In the genomic region with DNA sequence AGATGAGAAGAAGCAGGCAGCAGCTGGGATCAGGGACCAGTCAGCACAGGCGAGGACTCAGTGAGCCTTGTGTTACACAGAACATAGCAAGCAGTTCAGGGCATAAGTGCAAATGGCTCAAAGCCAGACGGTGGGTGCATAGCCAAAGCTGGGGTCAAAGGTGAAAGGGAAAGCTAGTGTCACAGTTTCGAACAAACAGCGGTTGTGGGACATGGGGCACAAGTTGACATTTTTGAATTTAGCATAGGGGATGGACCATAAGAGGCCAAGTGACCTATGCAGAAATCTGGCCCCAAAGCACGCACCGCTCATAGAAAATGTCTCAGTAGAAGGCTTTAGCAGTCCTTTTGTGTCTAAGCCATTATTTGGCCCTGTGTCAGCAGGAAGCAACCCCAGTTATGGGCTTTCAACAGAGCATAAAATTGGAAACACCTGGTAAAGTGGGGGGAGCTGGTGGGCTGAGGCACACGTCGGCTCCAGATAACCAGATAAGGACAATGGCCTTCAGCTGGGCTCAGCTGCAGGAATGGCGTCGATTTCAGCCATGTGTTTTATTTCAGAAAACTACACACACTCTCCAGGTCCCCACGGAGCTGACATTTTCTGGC, we compare ENCODE assay signal across 8 mouse cellular contexts.
DNase-seq lines count a peak whose midpoint lies in the region; ATAC-seq and TF ChIP-seq lines count a peak whose summit lies in the region.

No protein-coding gene starts in this region.

- H3K36me3 ChIP-seq in intestine, embryonic 14.5 days (ENCODE audit: control insufficient read depth, insufficient read depth, low read length): no peaks in the 10 kb centered on the region
- H3K36me3 ChIP-seq in intestine, postnatal 0 days (ENCODE audit: control insufficient read depth, insufficient read depth): no peaks in the 10 kb centered on the region
- H3K36me3 ChIP-seq in heart, embryonic 14.5 days (ENCODE audit: control insufficient read depth, insufficient read depth, low read length): no peaks in the 10 kb centered on the region
- no peaks in the 10 kb centered on the region for H3K36me3 ChIP-seq in midbrain, embryonic 12.5 days

- H3K4me2 ChIP-seq in intestine, embryonic 14.5 days (ENCODE audit: low read length): no peak overlapping the region
- no peak overlapping the region for H3K4me2 ChIP-seq in intestine, postnatal 0 days (replicated peaks; ENCODE audit: low read depth)
- 0 out of 2 replicates have a peak overlapping the region, but pooled peaks have one; percentile 7 for H3K4me2 ChIP-seq in heart, embryonic 14.5 days (ENCODE audit: low read length)
- no peak overlapping the region for H3K4me2 ChIP-seq in midbrain, embryonic 12.5 days (replicated peaks)

- H3K4me1 ChIP-seq in intestine, embryonic 14.5 days (replicated peaks; ENCODE audit: control insufficient read depth, insufficient read depth, low read length): peaks cover 18% of the 10 kb centered on the region
- H3K4me1 ChIP-seq in intestine, postnatal 0 days (replicated peaks; ENCODE audit: control insufficient read depth, insufficient read depth, low read length): no peaks in the 10 kb centered on the region
- peaks cover 17 to 31% of the 10 kb centered on the region in 2 experiments for H3K4me1 ChIP-seq in heart, embryonic 14.5 days (ENCODE audit: control insufficient read depth in 2 of 2, insufficient read depth in 2 of 2, low read length in 2 of 2)
- H3K4me1 ChIP-seq in midbrain, embryonic 12.5 days: peaks cover 20% of the 10 kb centered on the region

- 25% methylated on average over 11 of the region's 11 CpGs for WGBS in intestine, embryonic 14.5 days
- 38% methylated on average over 11 of the region's 11 CpGs for WGBS in intestine, postnatal 0 days
- 29% methylated on average over 11 of the region's 11 CpGs for WGBS in heart, embryonic 14.5 days
- 28% methylated on average over 11 of the region's 11 CpGs for WGBS in midbrain, embryonic 12.5 days

- H3K4me3 ChIP-seq in intestine, embryonic 14.5 days (ENCODE audit: low read depth, low read length): no peak overlapping the region
- no peak overlapping the region for H3K4me3 ChIP-seq in intestine, postnatal 0 days (ENCODE audit: low read depth, low read length)
- H3K4me3 ChIP-seq in heart, embryonic 14.5 days (ENCODE audit: control insufficient read depth in 1 of 2, insufficient read depth in 1 of 2, low read depth in 1 of 2, low read length in 2 of 2): no peak overlapping the region
- no peak overlapping the region for H3K4me3 ChIP-seq in midbrain, embryonic 12.5 days

- H3K27ac ChIP-seq in intestine, embryonic 14.5 days (ENCODE audit: low read depth): peak overlapping the region; percentile 44; the same call in 1 of the 2 replicates
- no peak overlapping the region for H3K27ac ChIP-seq in intestine, postnatal 0 days (ENCODE audit: low read depth, low read length)
- H3K27ac ChIP-seq in heart, embryonic 14.5 days (replicated peaks in 1 of 2; ENCODE audit: control insufficient read depth in 1 of 2, insufficient read depth in 1 of 2, low read depth in 2 of 2, low read length in 2 of 2): peak overlapping the region; percentile 45 to 71; a peak in 3 of 4 replicates
- peak overlapping the region; percentile 77 for H3K27ac ChIP-seq in midbrain, embryonic 12.5 days (replicated peaks)

- H3K9me3 ChIP-seq in intestine, embryonic 14.5 days (ENCODE audit: control insufficient read depth, low read length): no peaks in the 10 kb centered on the region
- H3K9me3 ChIP-seq in intestine, postnatal 0 days (ENCODE audit: control insufficient read depth): no peaks in the 10 kb centered on the region
- H3K9me3 ChIP-seq in heart, embryonic 14.5 days (ENCODE audit: control insufficient read depth, low read length): no peaks in the 10 kb centered on the region
- H3K9me3 ChIP-seq in midbrain, embryonic 12.5 days: no peaks in the 10 kb centered on the region

- TF ChIP-seq CTCF in intestine, postnatal 0 days (IDR thresholded peaks at IDR 0.05; ENCODE audit: low read depth): no peak

- no peak overlapping the region for H3K9ac ChIP-seq in intestine, embryonic 14.5 days (ENCODE audit: low read length)
- H3K9ac ChIP-seq in intestine, postnatal 0 days (ENCODE audit: low read depth, low read length): no peak overlapping the region
- no peak overlapping the region for H3K9ac ChIP-seq in heart, embryonic 14.5 days (ENCODE audit: low read length)
- H3K9ac ChIP-seq in midbrain, embryonic 12.5 days (replicated peaks): no peak overlapping the region

- ATAC-seq in intestine, embryonic 14.5 days (replicated peaks; ENCODE audit: low FRiP score, low TSS enrichment, low read depth): peak; percentile 83
- ATAC-seq in intestine, postnatal 0 days: no peak
- no peak; the same call in 1 of the 2 replicates for ATAC-seq in heart, embryonic 14.5 days (ENCODE audit: insufficient number of reproducible peaks, insufficient read depth, low FRiP score, low read depth)
- ATAC-seq in midbrain, embryonic 12.5 days (ENCODE audit: low FRiP score, low read depth): peak; percentile 73

- H3K27me3 ChIP-seq in intestine, embryonic 14.5 days (replicated peaks; ENCODE audit: control insufficient read depth, insufficient read depth, low read length): no peaks in the 10 kb centered on the region
- no peaks in the 10 kb centered on the region for H3K27me3 ChIP-seq in intestine, postnatal 0 days (replicated peaks; ENCODE audit: control insufficient read depth, insufficient read depth, low read length)
- H3K27me3 ChIP-seq in heart, embryonic 14.5 days (ENCODE audit: control insufficient read depth, insufficient read depth, low read length): no peaks in the 10 kb centered on the region
- no peaks in the 10 kb centered on the region for H3K27me3 ChIP-seq in midbrain, embryonic 12.5 days

- no peak for DNase-seq in intestine, embryonic 14.5 days (ENCODE audit: low spot score)
- DNase-seq in kidney, postnatal 10 days: peak; percentile 82
- DNase-seq in thymus, postnatal 0 days (ENCODE audit: low spot score): no peak
- no peak for DNase-seq in cerebellum, postnatal 36 days
- DNase-seq in layer of hippocampus, adult 8-10 months (ENCODE audit: low spot score in 2 of 2): no peak

Comparison
In these comparisons a context has a peak if more than half of its experiments do, and no peak if none do; other contexts are left out.
1. ATAC-seq: peak in intestine, embryonic 14.5 days (single experiment) and midbrain, embryonic 12.5 days (single experiment); none in intestine, postnatal 0 days (single experiment) and heart, embryonic 14.5 days (single experiment).